Mouse (Mus musculus) forebrain, embryonic 14.5 days (tissue): ENCODE results near the gene Gm43064. TPM values are rescaled to one million over a fixed set of nuclear protein-coding genes. Genes with fewer than 3 reads are reported as not detected.

Source experiments
- ATAC-seq: fragments of 200-750 bp; cut with Nextera tagmentation; 2 replicates; pipeline ENCODE4 v1.8.0; 2017; ENCODE audit warnings: mild to moderate bottlenecking, moderate library complexity
- DNase-seq: peaks from one replicate; pipeline ENCODE4 v3.0.0-alpha.2; 2015; ENCODE audit warnings: low spot score
- H3K27ac ChIP-seq: fragments of 300-500 bp; sonication (generic); 2 replicates; pipeline ENCODE4 v1.5.1; 2014; ENCODE audit warnings: low read depth, mild to moderate bottlenecking, control low read depth, low read length, moderate library complexity
- H3K27me3 ChIP-seq: fragments of 300-500 bp; sonication (generic); replicated peaks from 2 replicates; pipeline ENCODE4 v1.6.1; 2014; ENCODE audit warnings: low read length, control low read depth, mixed read lengths; ENCODE audit not compliant: control insufficient read depth, insufficient read depth
- H3K36me3 ChIP-seq: fragments of 300-500 bp; sonication (generic); 2 replicates; pipeline ENCODE4 v1.6.1; 2014; ENCODE audit warnings: low read length, control low read depth; ENCODE audit not compliant: control insufficient read depth, insufficient read depth
- H3K4me1 ChIP-seq: fragments of 300-500 bp; sonication (generic); 2 replicates; pipeline ENCODE4 v1.6.1; 2014; ENCODE audit warnings: antibody characterized with exemption, low read length, control low read depth; ENCODE audit not compliant: control insufficient read depth, insufficient read depth
- H3K4me2 ChIP-seq: fragments of 300-500 bp; sonication (generic); 2 replicates; pipeline ENCODE4 v1.6.1; 2014; ENCODE audit warnings: mild to moderate bottlenecking, control low read depth, low read length
- H3K4me3 ChIP-seq: fragments of 300-500 bp; sonication (generic); 2 replicates; pipeline ENCODE4 v1.5.1; 2014; ENCODE audit warnings: low read depth, low read length, control low read depth
- H3K9ac ChIP-seq: fragments of 300-500 bp; sonication (generic); 2 replicates; pipeline ENCODE4 v1.6.1; 2014; ENCODE audit warnings: mild to moderate bottlenecking, low read length, control low read depth, moderate library complexity
- H3K9me3 ChIP-seq: fragments of 300-500 bp; sonication (generic); replicated peaks from 2 replicates; pipeline ENCODE4 v1.6.1; 2016; ENCODE audit warnings: low read length, control low read depth, mixed read lengths; ENCODE audit not compliant: control insufficient read depth
- WGBS: fragments of 180-500 bp; shearing (Covaris S2); extraction: QIAGEN DNeasy Blood & Tissue Kit; methylation state at CpG from one replicate; pipeline ENCODE4 v1.1.7; 2014; 5-methylcytosine and 5-hydroxymethylcytosine counted together
- polyA plus RNA-seq: library from polyadenylated mRNA; unstranded; fragments of >200 nt; fragmentation: Nextera tagmentation; extraction: Ambion mirVana; gene quantifications from 2 replicates; pipeline ENCODE4 v1.2.1, GENCODE M21; 2014

Gene Gm43064
- polyA plus RNA-seq, 1 experiment from 2014 or later, result 0.18 TPM

- Histone ChIP-seq H3K9ac (no peak overlapping the region), H3K27me3 (no peaks in the 10 kb centered on the region), H3K4me2 (no peak overlapping the region), H3K9me3 (no peaks in the 10 kb centered on the region), H3K4me3 (no peak overlapping the region), H3K4me1 (no peaks in the 10 kb centered on the region), H3K36me3 (no peaks in the 10 kb centered on the region), H3K27ac (no peak overlapping the region)
- WGBS, result 90% methylated on average over 6 of the region's 6 CpGs
- DNase-seq, result no peak
- no peak for ATAC-seq
These were observed 48.7 kb downstream of the Gm43064 start for GRCm38 (mm10) chr3:103857977-103858563.

GRCm38 (mm10) chr3:103858881-103859801 lies 49.8 kb downstream of the Gm43064 start, which contains the start of gene Ptpn22:
Ptpn22 (plus strand) TSS chr3:103859795.
- no peak within 1 kb of the TSS for H3K4me2 ChIP-seq
- no peak within 1 kb of the TSS for H3K4me3 ChIP-seq
- H3K36me3 ChIP-seq, result no peaks in the 10 kb centered on the region
- DNase-seq, result no peak
- no peaks in the 10 kb centered on the region for H3K4me1 ChIP-seq
- no peaks in the 10 kb centered on the region for H3K27me3 ChIP-seq
- 76% methylated on average over 12 of the region's 12 CpGs for WGBS
- H3K9ac ChIP-seq, result no peak within 1 kb of the TSS
- H3K27ac ChIP-seq, result no peak within 1 kb of the TSS
- no peaks in the 10 kb centered on the region for H3K9me3 ChIP-seq
- no peak for ATAC-seq

GRCm38 (mm10) chr3:103859851-103860391 lies 50.5 kb downstream of the Gm43064 start:
- Histone ChIP-seq H3K36me3 (no peaks in the 10 kb centered on the region), H3K27ac (no peak overlapping the region), H3K4me1 (no peaks in the 10 kb centered on the region), H3K4me2 (no peak overlapping the region), H3K4me3 (no peak overlapping the region), H3K9ac (no peak overlapping the region), H3K27me3 (no peaks in the 10 kb centered on the region), H3K9me3 (no peaks in the 10 kb centered on the region)
- ATAC-seq (no peak), DNase-seq (peak; percentile 52)
- 60% methylated on average over 6 of the region's 6 CpGs for WGBS

- H3K4me1 ChIP-seq, result no peaks in the 10 kb centered on the region
- ATAC-seq (no peak), DNase-seq (no peak)
- no peaks in the 10 kb centered on the region for H3K36me3 ChIP-seq
- H3K4me3 ChIP-seq, result no peak overlapping the region
- no peak overlapping the region for H3K27ac ChIP-seq
- H3K4me2 ChIP-seq, result no peak overlapping the region
- H3K27me3 ChIP-seq, result no peaks in the 10 kb centered on the region
- 88% methylated on average over 4 of the region's 4 CpGs for WGBS
- H3K9ac ChIP-seq, result no peak overlapping the region
- H3K9me3 ChIP-seq, result no peaks in the 10 kb centered on the region
These were observed 53.4 kb downstream of the Gm43064 start for GRCm38 (mm10) chr3:103862721-103863220.

- Histone ChIP-seq H3K4me3 (no peak overlapping the region), H3K27ac (no peak overlapping the region), H3K4me2 (no peak overlapping the region), H3K9ac (no peak overlapping the region), H3K9me3 (no peaks in the 10 kb centered on the region), H3K36me3 (no peaks in the 10 kb centered on the region), H3K4me1 (no peaks in the 10 kb centered on the region), H3K27me3 (no peaks in the 10 kb centered on the region)
- ATAC-seq, result no peak
- WGBS, result 96% methylated on average over 6 of the region's 6 CpGs
- no peak for DNase-seq
These were observed 54.8 kb downstream of the Gm43064 start for GRCm38 (mm10) chr3:103864200-103864599.

GRCm38 (mm10) chr3:103867424-103867971 lies 58.1 kb downstream of the Gm43064 start:
- H3K4me3 ChIP-seq, result no peak overlapping the region
- H3K27ac ChIP-seq, result no peak overlapping the region
- H3K36me3 ChIP-seq, result no peaks in the 10 kb centered on the region
- H3K27me3 ChIP-seq, result no peaks in the 10 kb centered on the region
- H3K4me1 ChIP-seq, result no peaks in the 10 kb centered on the region
- DNase-seq (no peak), ATAC-seq (no peak)
- 92% methylated on average over 5 of the region's 5 CpGs for WGBS
- H3K4me2 ChIP-seq, result no peak overlapping the region
- H3K9me3 ChIP-seq, result no peaks in the 10 kb centered on the region
- no peak overlapping the region for H3K9ac ChIP-seq

- Histone ChIP-seq H3K36me3 (no peaks in the 10 kb centered on the region), H3K4me1 (no peaks in the 10 kb centered on the region), H3K9ac (no peak overlapping the region), H3K4me2 (no peak overlapping the region), H3K4me3 (no peak overlapping the region), H3K27me3 (no peaks in the 10 kb centered on the region), H3K27ac (no peak overlapping the region), H3K9me3 (no peaks in the 10 kb centered on the region)
- no peak for ATAC-seq
- no peak for DNase-seq
- 86% methylated on average over 4 of the region's 4 CpGs for WGBS
These were observed 58.6 kb downstream of the Gm43064 start for GRCm38 (mm10) chr3:103868008-103868407.

- no peaks in the 10 kb centered on the region for H3K4me1 ChIP-seq
- no peaks in the 10 kb centered on the region for H3K9me3 ChIP-seq
- H3K4me2 ChIP-seq, result no peak overlapping the region
- no peak overlapping the region for H3K9ac ChIP-seq
- no peak overlapping the region for H3K4me3 ChIP-seq
- ATAC-seq, result no peak
- WGBS, result 68% methylated on average over 3 of the region's 3 CpGs
- H3K27ac ChIP-seq, result no peak overlapping the region
- no peaks in the 10 kb centered on the region for H3K27me3 ChIP-seq
- no peaks in the 10 kb centered on the region for H3K36me3 ChIP-seq
- DNase-seq, result no peak
These were observed 63.3 kb downstream of the Gm43064 start for GRCm38 (mm10) chr3:103872663-103873098.
